Mouse (Mus musculus): Measurements from ENCODE around the gene Nfib.

Nfib gene

DNA sequence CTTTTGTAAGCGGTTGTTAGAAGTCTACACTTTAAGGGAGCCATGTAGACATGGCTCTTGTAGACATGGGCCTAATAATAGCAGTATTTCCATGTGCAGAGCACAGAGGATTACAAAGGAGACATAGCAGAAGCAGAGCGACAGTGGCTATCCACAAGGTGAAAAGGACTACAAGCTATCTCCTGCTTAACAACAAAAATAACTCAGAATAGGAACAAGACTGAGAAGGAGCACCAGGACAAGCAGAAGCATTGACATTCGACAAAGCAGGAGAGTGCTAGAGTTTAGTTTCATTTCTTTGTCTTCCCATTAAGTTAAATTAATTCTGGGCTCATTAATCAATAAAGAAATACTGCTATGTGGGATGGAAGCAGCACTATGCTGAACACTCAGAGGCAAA is 372.1 kb downstream of the Nfib start:
- DNase-seq: no peak

- DNase-seq: no peak
These were observed 375.5 kb downstream of the Nfib start for GRCm38 (mm10) chr4:82330095-82330494.

DNA sequence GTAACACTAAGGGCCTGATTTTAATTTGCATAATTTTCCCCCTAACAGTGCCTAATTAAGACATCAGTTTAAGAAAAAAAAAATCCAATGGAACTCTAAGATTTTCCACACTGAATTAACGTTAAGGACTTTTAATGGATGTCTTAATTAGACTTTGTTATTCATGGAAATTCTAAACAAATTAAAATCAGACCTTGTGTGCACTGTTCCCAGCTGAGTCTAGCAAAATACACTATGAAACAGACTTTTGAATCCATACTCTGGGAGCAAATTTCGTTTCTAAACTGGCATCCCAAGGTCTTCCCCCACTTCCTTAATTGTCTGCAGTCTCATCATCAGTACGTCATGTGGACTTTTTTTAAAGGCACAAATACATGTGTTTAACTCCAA is 379.4 kb downstream of the Nfib start:
- DNase-seq: no peak

DNA sequence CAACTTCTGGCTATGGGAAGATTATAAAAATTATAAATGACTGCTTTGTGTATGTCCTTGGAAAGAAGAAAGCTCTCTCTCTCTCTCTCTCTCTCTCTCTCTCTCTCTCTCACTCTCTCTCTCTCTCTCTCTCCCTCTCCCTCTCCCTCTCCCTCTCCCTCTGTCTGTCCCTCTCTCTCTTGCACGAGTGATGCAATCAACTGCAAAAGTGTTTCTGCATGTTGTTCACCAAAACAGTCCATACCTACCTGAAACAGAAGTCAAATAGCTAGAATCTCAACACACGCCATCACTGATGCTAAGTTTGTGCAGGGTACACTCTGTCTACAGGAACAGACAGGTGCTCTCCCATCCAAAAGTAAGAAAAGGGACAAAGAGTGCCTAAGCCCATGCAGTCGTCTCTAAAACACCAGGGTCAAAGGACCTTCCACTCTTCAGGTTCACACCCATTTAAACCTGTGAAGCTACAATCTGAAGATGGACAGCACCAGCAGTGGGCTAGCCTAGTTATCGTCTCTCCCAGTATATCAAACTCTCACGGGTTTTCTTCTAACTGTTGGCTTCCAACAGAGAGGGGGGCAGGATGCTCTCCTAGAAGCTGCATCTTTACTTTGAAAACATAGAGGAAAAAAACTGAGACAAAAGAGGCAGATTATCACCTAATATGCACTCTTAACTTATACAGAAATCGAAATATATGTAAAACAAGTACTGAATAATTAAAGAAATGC is 380.0 kb downstream of the Nfib start:
- no peak for DNase-seq

GRCm38 (mm10) chr4:82324977-82325376 is 380.6 kb downstream of the Nfib start:
- no peak for DNase-seq

- DNase-seq: no peak
These were observed 384.5 kb downstream of the Nfib start for GRCm38 (mm10) chr4:82321008-82321407.

DNA sequence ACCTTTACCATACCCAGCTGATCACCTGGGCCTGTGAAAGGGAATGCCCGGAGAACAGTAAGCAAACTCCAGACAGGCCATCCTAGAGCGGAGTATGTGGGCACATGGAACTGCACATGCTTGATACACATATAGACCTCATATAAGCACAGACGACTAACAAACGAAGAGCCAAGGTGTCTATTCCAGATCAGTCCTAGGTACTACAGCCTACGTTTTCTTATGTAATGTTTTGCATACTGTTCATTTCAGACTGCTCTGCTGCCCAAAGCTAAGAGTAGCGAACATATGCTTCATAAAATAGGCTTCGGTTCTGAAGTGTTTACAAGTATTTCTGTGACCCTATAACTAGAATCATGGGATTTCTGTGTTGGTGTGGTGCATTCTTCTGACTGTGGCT is 386.2 kb downstream of the Nfib start:
- no peak for DNase-seq

DNA sequence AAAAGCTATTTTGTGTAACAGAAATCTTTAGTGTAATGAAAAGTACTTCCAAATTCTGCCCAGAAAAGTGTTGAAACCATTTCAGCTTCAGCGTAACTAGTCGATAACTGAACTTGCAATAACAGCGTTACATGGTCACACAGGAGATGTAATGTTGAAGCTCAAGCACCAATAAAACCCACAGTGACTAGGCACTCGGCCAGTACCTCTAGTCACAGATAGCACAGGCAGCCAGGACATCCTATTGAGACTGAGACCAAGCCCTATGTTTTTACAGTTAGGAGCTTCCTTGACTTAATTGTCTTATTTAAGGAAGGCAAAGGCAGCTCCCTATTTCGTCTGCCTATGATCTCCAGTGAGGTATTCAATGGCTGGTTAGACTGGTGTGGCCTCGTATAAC is 389.4 kb downstream of the Nfib start:
- DNase-seq: no peak

- no peak for DNase-seq
These were observed 389.8 kb downstream of the Nfib start for GRCm38 (mm10) chr4:82315710-82316109.

- DNase-seq: no peak
These were observed 394.4 kb downstream of the Nfib start for GRCm38 (mm10) chr4:82310924-82311734.

DNA sequence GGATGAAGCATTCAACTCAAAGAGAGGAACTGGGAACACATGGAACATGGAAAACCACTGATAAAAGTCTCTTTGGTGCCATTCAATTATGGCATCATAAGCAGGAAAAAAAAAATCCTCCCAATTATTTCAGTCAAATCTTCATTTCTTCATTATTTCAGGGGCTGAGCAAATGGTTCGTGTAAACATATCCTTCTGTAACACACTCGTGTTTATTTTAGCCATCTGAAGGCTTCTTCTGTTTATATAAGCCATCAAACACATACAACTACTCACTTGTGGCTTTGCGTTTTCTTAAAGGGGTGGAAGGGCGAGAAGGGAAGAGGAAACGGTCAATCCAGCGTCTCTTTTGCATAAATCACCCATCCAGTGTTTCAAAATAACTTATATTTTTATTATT is 399.5 kb downstream of the Nfib start:
- no peak for DNase-seq

DNA sequence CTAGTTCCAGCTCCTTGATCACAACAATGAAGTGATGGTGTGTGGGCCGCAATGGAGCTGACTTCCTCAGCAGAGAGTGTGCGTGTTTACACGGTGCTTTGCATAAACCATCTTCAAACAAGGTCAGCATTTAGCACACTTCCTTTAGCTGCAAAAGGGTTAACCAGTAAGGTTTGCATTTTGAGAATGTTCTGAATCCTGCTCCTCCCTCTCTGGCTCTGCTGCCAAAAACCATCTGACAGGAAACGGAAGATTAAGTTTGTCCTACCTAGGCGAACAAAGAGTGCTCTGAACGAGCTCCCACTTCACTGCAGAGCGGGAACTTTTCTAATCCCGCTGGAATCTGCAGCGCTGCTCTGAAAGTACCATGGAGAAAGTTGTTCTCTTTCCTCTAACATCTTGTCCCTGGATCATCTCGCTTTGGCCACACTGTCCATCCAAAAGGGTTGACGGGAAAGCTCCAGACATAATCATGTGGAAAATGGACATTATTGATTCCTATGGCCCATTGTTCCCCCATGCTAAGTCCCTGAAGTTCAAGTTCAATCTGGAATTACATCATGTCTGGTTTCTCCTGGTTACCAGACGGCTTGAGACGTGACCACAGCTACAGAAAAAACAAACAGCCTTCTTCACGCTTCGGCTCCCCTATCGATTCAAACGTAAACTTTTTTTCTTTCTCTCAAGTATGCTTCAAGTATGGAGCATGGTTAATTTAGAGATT is 401.2 kb downstream of the Nfib start:
- peak; percentile 78 for DNase-seq

DNA sequence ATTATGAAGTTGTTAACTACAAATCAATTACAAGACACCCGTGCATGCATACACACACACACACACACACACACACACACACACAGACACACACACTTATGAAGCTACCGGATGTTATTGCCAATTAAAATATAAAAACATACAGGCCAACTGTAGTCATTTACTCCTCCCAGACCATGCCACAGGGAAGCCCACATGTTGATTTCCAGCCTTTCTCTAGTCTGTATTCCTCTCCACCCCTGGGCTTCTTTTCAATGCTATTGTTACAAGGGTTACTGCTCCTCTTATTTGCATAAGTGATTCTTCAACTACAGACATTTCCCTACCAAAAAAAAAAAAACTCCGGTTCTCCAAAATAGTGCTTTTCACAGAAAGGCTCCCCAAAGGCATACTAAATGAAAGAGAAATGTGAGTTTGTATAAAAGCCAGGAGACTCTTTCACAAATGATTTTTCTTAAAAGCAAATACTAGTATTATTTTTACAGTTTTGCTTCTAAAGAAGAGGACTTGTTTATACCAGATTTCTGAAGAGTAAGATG is 402.1 kb downstream of the Nfib start:
- DNase-seq: no peak

GRCm38 (mm10) chr4:82302901-82303300 is 402.6 kb downstream of the Nfib start:
- DNase-seq: no peak

- DNase-seq: no peak
These were observed 406.9 kb downstream of the Nfib start for GRCm38 (mm10) chr4:82298606-82299005.

- DNase-seq: no peak
These were observed 408.0 kb downstream of the Nfib start for GRCm38 (mm10) chr4:82297562-82297961.

DNA sequence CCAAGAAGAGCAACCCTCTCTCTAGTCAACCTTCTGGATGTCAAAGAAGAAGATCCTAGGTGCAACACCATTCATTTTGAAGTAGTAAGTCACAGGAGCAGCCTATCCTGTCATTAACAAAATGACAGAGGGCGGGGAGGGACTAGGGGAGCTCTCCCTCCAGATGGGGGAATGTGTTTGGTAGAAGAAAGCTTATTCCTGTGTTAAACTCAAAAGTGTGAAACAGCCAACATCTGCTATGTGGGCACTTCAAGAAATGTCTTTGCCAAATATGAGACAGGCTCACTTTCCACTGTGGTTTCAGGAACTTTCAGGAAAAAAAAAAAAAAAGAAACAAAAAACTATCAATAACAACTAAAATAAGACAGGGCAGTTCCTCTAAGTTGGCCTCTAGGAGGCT is 411.5 kb downstream of the Nfib start:
- no peak for DNase-seq

DNA sequence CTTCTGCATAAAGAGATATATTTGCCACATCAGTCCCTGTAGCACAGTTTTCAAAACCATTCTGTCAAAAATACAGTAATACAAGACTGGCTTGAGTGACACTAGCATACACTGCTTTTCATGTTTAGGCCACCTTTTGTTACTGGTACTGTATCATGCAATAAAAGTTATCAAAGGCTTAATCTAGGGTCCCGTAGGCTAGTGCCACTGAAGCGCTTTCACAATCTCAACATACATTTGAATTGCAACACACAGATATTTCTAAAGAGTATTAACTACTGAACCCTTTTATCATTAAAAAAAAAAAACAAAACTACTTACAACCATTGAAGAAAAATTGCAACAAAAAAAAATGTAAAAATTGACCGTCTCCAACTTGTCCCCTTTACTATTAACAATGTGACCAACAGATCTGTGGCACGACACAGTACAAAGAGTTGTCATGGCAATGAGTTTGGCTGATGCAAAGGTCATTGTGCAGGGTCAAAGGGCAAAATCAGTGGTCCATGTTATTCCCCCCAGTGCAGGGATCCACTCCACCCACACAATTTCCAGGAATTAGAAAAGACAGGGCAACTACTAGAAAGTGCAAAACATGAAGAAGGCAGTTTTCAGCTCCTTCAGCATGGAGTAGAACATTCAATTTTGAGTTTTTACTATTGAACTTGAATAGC is 414.2 kb downstream of the Nfib start:
- DNase-seq: peak; percentile 62

GRCm38 (mm10) chr4:82290623-82291022 is 414.9 kb downstream of the Nfib start:
- no peak for DNase-seq

DNA sequence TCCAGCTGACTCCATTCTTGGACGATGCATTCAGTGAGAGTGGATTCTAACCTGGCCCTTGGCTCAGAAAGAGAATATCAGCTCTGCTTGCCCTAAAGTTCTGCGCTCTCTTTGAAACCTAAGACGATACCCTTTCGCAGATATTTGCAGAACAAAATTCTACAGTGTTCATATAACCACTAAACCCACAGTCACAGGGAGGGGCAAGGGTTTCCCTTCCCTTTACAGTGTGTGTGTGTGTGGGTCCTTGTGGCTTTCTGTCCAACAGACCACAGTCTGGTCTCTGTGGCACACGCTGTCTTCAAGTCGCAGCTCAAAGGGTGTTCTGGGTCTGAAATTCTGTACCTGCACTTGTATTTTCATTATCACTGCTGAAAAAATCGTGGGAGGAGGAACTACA is 416.0 kb downstream of the Nfib start:
- DNase-seq: no peak

DNA sequence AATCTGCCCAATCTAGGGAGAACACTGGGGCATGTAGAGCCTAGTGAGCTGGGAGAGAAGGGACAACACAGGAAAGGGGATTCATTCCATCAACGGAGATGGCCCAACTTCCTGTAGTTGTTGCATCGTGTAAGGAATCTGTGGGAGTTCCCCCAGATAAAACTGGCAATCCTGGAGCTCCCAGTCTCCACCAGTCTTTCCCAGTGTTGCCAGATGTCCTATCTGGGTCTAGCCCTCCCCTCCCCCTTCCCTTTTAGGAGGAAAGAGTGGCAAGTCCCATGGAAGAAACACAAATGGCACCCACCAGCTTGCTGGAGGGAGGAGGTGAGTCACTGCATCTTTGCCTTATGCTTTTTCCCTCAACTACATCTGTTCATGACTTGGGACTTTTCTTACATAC is 417.4 kb downstream of the Nfib start:
- DNase-seq: no peak

GRCm38 (mm10) chr4:82287454-82287853 is 418.1 kb downstream of the Nfib start:
- no peak for DNase-seq

- no peak for DNase-seq
These were observed 418.6 kb downstream of the Nfib start for GRCm38 (mm10) chr4:82286931-82287330.

Data from embryo, embryonic 11 days (tissue).